Mouse (Mus musculus) embryonic fibroblast, embryonic 13.5 days (primary cell): ENCODE measurements around the gene Lpcat2.

Experiments
- CTCF ChIP-seq: IDR thresholded peaks from 2 replicates; pipeline ENCODE4 v1.5.1; 2011; ENCODE audit warnings: mild to moderate bottlenecking, control low read depth, low read length, moderate library complexity, borderline replicate concordance; ENCODE audit not compliant: insufficient read depth
- POLR2A ChIP-seq: IDR thresholded peaks from 2 replicates; pipeline ENCODE4 v1.6.1; 2011; ENCODE audit warnings: low read depth, mild to moderate bottlenecking, control low read depth, low read length, moderate library complexity

GRCm38 (mm10) chr8:92893870-92894269 lies 38.7 kb downstream of the Lpcat2 start:
- TF ChIP-seq CTCF (no peak), POLR2A (no peak)
